Mouse (Mus musculus) intestine, postnatal 0 days (tissue): Measurements from ENCODE around the gene Disc1. TPM values are rescaled to one million over a fixed set of nuclear protein-coding genes. Genes with fewer than 3 reads are reported as not detected.

Experiments used
- ATAC-seq: fragments of 200-750 bp; cut with Nextera tagmentation; 2 replicates; pipeline ENCODE4 v1.8.0; 2017; ENCODE audit warnings: mild to moderate bottlenecking, moderate TSS enrichment, moderate library complexity
- H3K27ac ChIP-seq: fragments of 300-500 bp; sonication (generic); 2 replicates; pipeline ENCODE4 v1.5.1; 2014; ENCODE audit warnings: mild to moderate bottlenecking, low read depth, low read length, moderate library complexity
- H3K27me3 ChIP-seq: fragments of 300-500 bp; sonication (generic); replicated peaks from 2 replicates; pipeline ENCODE4 v1.6.1; 2014; ENCODE audit warnings: low read length, mixed read lengths; ENCODE audit not compliant: control insufficient read depth, insufficient read depth
- H3K36me3 ChIP-seq: fragments of 300-500 bp; sonication (generic); 2 replicates; pipeline ENCODE4 v1.6.1; 2014; ENCODE audit warnings: mild to moderate bottlenecking, moderate library complexity; ENCODE audit not compliant: control insufficient read depth, insufficient read depth
- H3K4me1 ChIP-seq: fragments of 300-500 bp; sonication (generic); replicated peaks from 2 replicates; pipeline ENCODE4 v1.6.1; 2014; ENCODE audit warnings: antibody characterized with exemption, low read length, mixed read lengths; ENCODE audit not compliant: control insufficient read depth, insufficient read depth
- H3K4me2 ChIP-seq: fragments of 300-500 bp; sonication (generic); replicated peaks from 2 replicates; pipeline ENCODE4 v1.6.1; 2014; ENCODE audit warnings: low read depth, mild to moderate bottlenecking, moderate library complexity
- H3K4me3 ChIP-seq: fragments of 300-500 bp; sonication (generic); 2 replicates; pipeline ENCODE4 v1.5.1; 2014; ENCODE audit warnings: low read depth, low read length
- H3K9ac ChIP-seq: fragments of 300-500 bp; sonication (generic); 2 replicates; pipeline ENCODE4 v1.6.1; 2014; ENCODE audit warnings: mild to moderate bottlenecking, low read depth, low read length
- H3K9me3 ChIP-seq: fragments of 300-500 bp; sonication (generic); 2 replicates; pipeline ENCODE4 v1.6.1; 2016; ENCODE audit warnings: mixed run types; ENCODE audit not compliant: control insufficient read depth
- CTCF ChIP-seq: sonication (generic); IDR thresholded peaks from 2 replicates; pipeline ENCODE4 v1.5.1; 2016; ENCODE audit warnings: low read depth, mild to moderate bottlenecking, control low read depth, antibody characterized with exemption, moderate library complexity
- WGBS: fragments of 180-500 bp; shearing (Covaris S2); extraction: QIAGEN DNeasy Blood & Tissue Kit; methylation state at CpG from one replicate; pipeline ENCODE4 v1.1.7; 2014; 5-methylcytosine and 5-hydroxymethylcytosine counted together
- polyA plus RNA-seq: library from polyadenylated mRNA; unstranded; fragments of >200 nt; fragmentation: Nextera tagmentation; extraction: Ambion mirVana; gene quantifications from 2 replicates; pipeline ENCODE4 v1.2.1, GENCODE M21; 2015

Disc1 gene
- polyA plus RNA-seq, 1 experiment from 2014 or later: 0.40 TPM

- Histone ChIP-seq H3K27ac (no peak overlapping the region), H3K36me3 (no peaks in the 10 kb centered on the region), H3K9ac (no peak overlapping the region), H3K4me2 (no peak overlapping the region), H3K4me1 (0 out of 2 replicates have a peak, but pooled peaks cover 5% of the 10 kb centered on the region), H3K4me3 (no peak overlapping the region), H3K9me3 (no peaks in the 10 kb centered on the region), H3K27me3 (no peaks in the 10 kb centered on the region)
- ATAC-seq: no peak
- no peak for TF ChIP-seq CTCF
- WGBS: 64% methylated on average over 19 of the region's 19 CpGs
These were observed 26.7 kb downstream of the Disc1 start for GRCm38 (mm10) chr8:125080388-125081344.

- no peak overlapping the region for H3K4me2 ChIP-seq
- H3K9ac ChIP-seq: no peak overlapping the region
- H3K4me1 ChIP-seq: 0 out of 2 replicates have a peak, but pooled peaks cover 5% of the 10 kb centered on the region
- H3K27ac ChIP-seq: peak overlapping the region; percentile 60
- 66% methylated on average over 4 of the region's 4 CpGs for WGBS
- H3K36me3 ChIP-seq: no peaks in the 10 kb centered on the region
- H3K9me3 ChIP-seq: no peaks in the 10 kb centered on the region
- H3K27me3 ChIP-seq: no peaks in the 10 kb centered on the region
- no peak for TF ChIP-seq CTCF
- ATAC-seq: no peak
- no peak overlapping the region for H3K4me3 ChIP-seq
These were observed 29.8 kb downstream of the Disc1 start for GRCm38 (mm10) chr8:125083746-125084145.

- Histone ChIP-seq H3K4me3 (no peak overlapping the region), H3K4me2 (no peak overlapping the region), H3K27me3 (no peaks in the 10 kb centered on the region), H3K36me3 (no peaks in the 10 kb centered on the region), H3K27ac (no peak overlapping the region), H3K9me3 (no peaks in the 10 kb centered on the region), H3K4me1 (0 out of 2 replicates have a peak, but pooled peaks cover 2% of the 10 kb centered on the region), H3K9ac (no peak overlapping the region)
- TF ChIP-seq CTCF: no peak
- no peak for ATAC-seq
- WGBS: 89% methylated on average over 7 of the region's 7 CpGs
These were observed 30.5 kb downstream of the Disc1 start for GRCm38 (mm10) chr8:125084523-125084922.

GRCm38 (mm10) chr8:125090889-125091740 lies 37.1 kb downstream of the Disc1 start:
- Histone ChIP-seq H3K27ac (no peak overlapping the region), H3K9me3 (no peaks in the 10 kb centered on the region), H3K4me3 (no peak overlapping the region), H3K4me1 (no peaks in the 10 kb centered on the region), H3K4me2 (peak overlapping the region; percentile 6; the same call in 1 of the 2 replicates), H3K9ac (no peak overlapping the region), H3K27me3 (no peaks in the 10 kb centered on the region), H3K36me3 (no peaks in the 10 kb centered on the region)
- WGBS: 59% methylated on average over 21 of the region's 21 CpGs
- ATAC-seq: peak; percentile 43; the same call in 1 of the 2 replicates
- TF ChIP-seq CTCF: no peak

- Histone ChIP-seq H3K4me2 (no peak overlapping the region), H3K4me3 (no peak overlapping the region), H3K27me3 (no peaks in the 10 kb centered on the region), H3K4me1 (no peaks in the 10 kb centered on the region), H3K9ac (no peak overlapping the region), H3K27ac (no peak overlapping the region), H3K9me3 (no peaks in the 10 kb centered on the region), H3K36me3 (no peaks in the 10 kb centered on the region)
- no peak for TF ChIP-seq CTCF
- 77% methylated on average over 3 of the region's 3 CpGs for WGBS
- ATAC-seq: no peak
These were observed 43.1 kb downstream of the Disc1 start for GRCm38 (mm10) chr8:125097140-125097539.

GRCm38 (mm10) chr8:125098050-125098449 lies 44.1 kb downstream of the Disc1 start:
- ATAC-seq: no peak
- Histone ChIP-seq H3K27ac (no peak overlapping the region), H3K9ac (no peak overlapping the region), H3K4me3 (no peak overlapping the region), H3K4me2 (no peak overlapping the region), H3K4me1 (no peaks in the 10 kb centered on the region), H3K27me3 (no peaks in the 10 kb centered on the region), H3K9me3 (no peaks in the 10 kb centered on the region), H3K36me3 (no peaks in the 10 kb centered on the region)
- WGBS: 64% methylated on average over 5 of the region's 5 CpGs
- no peak for TF ChIP-seq CTCF
